Mouse (Mus musculus): ENCODE data around the gene Ctr9. TPM values are rescaled to one million over a fixed set of nuclear protein-coding genes. Genes with fewer than 3 reads are reported as not detected.

The Ctr9 gene
- polyA plus RNA-seq, 1 experiment from 2014 or later = 100 TPM

DNA sequence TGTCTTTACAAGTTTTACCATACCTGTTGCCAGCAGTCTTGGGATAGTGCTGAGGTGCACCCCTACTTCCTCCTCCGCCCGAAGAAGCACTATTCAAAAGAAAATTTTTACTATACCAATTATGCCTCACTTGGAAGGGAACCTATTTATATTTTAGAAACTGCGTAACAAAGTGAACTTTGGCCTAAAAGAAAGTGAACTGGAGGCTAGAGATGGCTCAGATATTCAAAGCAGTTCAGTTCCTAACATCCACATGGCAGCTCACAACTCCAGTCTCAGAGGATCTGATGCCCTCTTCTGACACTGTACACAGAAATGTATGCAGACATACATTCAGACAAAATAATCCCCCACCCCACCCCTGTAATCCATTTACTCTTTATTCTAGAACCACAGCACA is 52.1 kb downstream of the Ctr9 start:
- H3K4me1 ChIP-seq = peaks cover 22% of the 10 kb centered on the region
- H3K9me3 ChIP-seq = no peaks in the 10 kb centered on the region
- 0 out of 2 replicates have a peak overlapping the region, but pooled peaks have one; percentile 100 for H3K27ac ChIP-seq
- H3K4me3 ChIP-seq = peak overlapping the region; percentile 96
- H3K36me3 ChIP-seq = peaks cover 56% of the 10 kb centered on the region
- 88% methylated on average over 3 of the region's 3 CpGs for WGBS
- H3K9ac ChIP-seq = peak overlapping the region; percentile 100
- H3K4me2 ChIP-seq (replicated peaks) = peak overlapping the region; percentile 90
- no peak for ATAC-seq (ENCODE audit: low FRiP score, low read depth)
- H3K27me3 ChIP-seq (replicated peaks) = no peaks in the 10 kb centered on the region

- peak overlapping the region; percentile 100 for H3K27ac ChIP-seq
- peak; percentile 80 for ATAC-seq (ENCODE audit: low FRiP score, low read depth)
- peaks cover 22% of the 10 kb centered on the region for H3K4me1 ChIP-seq
- peak overlapping the region; percentile 90 for H3K4me2 ChIP-seq (replicated peaks)
- no peaks in the 10 kb centered on the region for H3K9me3 ChIP-seq
- peak overlapping the region; percentile 100 for H3K9ac ChIP-seq
- H3K36me3 ChIP-seq = peaks cover 42% of the 10 kb centered on the region
- under 1% methylated on average over 81 of the region's 83 CpGs for WGBS
- peak overlapping the region; percentile 96 for H3K4me3 ChIP-seq
- H3K27me3 ChIP-seq (replicated peaks) = no peaks in the 10 kb centered on the region
Measured at GRCm38 (mm10) chr7:111082043-111082821, 53.5 kb downstream of the Ctr9 start.

GRCm38 (mm10) chr7:111082822-111083732 is 54.3 kb downstream of the Ctr9 start, which contains the start of gene Eif4g2:
Eif4g2 (minus strand) TSS chr7:111083030.
- Histone ChIP-seq H3K9me3 (no peaks in the 10 kb centered on the region), H3K36me3 (peaks cover 34% of the 10 kb centered on the region), H3K4me1 (peaks cover 22% of the 10 kb centered on the region), H3K9ac (peak within 1 kb of the TSS; percentile 100), H3K27me3 (replicated peaks) (no peaks in the 10 kb centered on the region), H3K27ac (peak within 1 kb of the TSS; percentile 100), H3K4me2 (replicated peaks) (peak within 1 kb of the TSS; percentile 90), H3K4me3 (peak within 1 kb of the TSS; percentile 96)
- ATAC-seq (ENCODE audit: low FRiP score, low read depth) = peak; percentile 98
- WGBS = under 1% methylated on average over 70 of the region's 70 CpGs

DNA sequence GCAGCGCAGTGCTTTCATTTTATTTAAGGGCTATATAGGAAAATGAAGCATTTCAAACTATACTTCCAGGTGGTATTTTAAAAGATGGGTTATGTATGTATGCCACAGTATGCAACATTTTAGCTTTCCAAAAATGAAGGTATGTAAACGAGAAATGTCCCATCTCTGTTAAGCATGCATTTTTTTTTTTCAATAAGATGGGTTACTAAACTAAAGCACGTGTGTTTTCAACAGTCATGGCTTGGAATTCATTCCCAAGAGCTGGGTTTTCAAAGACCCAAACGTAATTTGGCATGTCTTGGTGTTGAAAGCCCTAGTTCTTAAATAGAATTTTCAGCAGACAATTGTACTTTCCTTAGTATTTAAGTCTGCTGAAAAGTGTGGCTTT is 55.0 kb downstream of the Ctr9 start:
- H3K4me3 ChIP-seq = peak overlapping the region; percentile 96
- peaks cover 28% of the 10 kb centered on the region for H3K36me3 ChIP-seq
- no peaks in the 10 kb centered on the region for H3K9me3 ChIP-seq
- 13% methylated on average over 4 of the region's 4 CpGs for WGBS
- H3K9ac ChIP-seq = peak overlapping the region; percentile 100
- H3K27me3 ChIP-seq (replicated peaks) = no peaks in the 10 kb centered on the region
- H3K4me2 ChIP-seq (replicated peaks) = peak overlapping the region; percentile 65
- H3K4me1 ChIP-seq = peaks cover 22% of the 10 kb centered on the region
- peak overlapping the region; percentile 100; the same call in 1 of the 2 replicates for H3K27ac ChIP-seq
- no peak for ATAC-seq (ENCODE audit: low FRiP score, low read depth)

GRCm38 (mm10) chr7:111084443-111084842 is 55.7 kb downstream of the Ctr9 start:
- WGBS = 81% methylated on average over 2 of the region's 2 CpGs
- Histone ChIP-seq H3K4me2 (replicated peaks) (no peak overlapping the region), H3K36me3 (peaks cover 20% of the 10 kb centered on the region), H3K9me3 (no peaks in the 10 kb centered on the region), H3K4me1 (peaks cover 19% of the 10 kb centered on the region), H3K4me3 (no peak overlapping the region), H3K27me3 (replicated peaks) (no peaks in the 10 kb centered on the region), H3K9ac (no peak overlapping the region), H3K27ac (no peak overlapping the region)
- no peak for ATAC-seq (ENCODE audit: low FRiP score, low read depth)

- no peak for ATAC-seq (ENCODE audit: low FRiP score, low read depth)
- no peak overlapping the region for H3K9ac ChIP-seq
- no peaks in the 10 kb centered on the region for H3K27me3 ChIP-seq (replicated peaks)
Measured at GRCm38 (mm10) chr7:111085153-111085552, 56.4 kb downstream of the Ctr9 start.

DNA sequence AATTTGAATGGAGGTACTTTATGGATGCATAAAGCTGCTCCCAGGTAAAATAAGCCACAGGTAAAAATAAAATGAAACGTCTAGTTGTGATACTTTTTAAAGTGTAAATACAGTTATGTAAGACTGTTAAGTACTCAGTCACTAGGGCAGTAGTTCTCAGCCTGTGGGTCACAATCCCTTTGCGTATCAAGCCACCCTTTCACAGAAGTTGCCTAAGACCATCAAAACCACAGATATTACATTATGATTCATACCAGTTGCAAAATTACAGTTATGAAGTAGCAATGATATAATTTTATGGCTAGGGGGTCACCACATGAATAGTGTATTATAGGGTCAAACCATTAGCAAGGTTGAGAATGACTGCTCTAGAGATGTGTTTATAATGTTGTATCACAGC is 66.4 kb downstream of the Ctr9 start:
- WGBS = 87% methylated on average over 2 of the region's 2 CpGs
- Histone ChIP-seq H3K9me3 (no peaks in the 10 kb centered on the region), H3K27me3 (replicated peaks) (no peaks in the 10 kb centered on the region), H3K36me3 (no peaks in the 10 kb centered on the region), H3K4me1 (no peaks in the 10 kb centered on the region), H3K4me3 (no peak overlapping the region), H3K4me2 (replicated peaks) (no peak overlapping the region), H3K27ac (no peak overlapping the region), H3K9ac (no peak overlapping the region)
- ATAC-seq (ENCODE audit: low FRiP score, low read depth) = no peak

More at GRCm38 (mm10) chr7:111085153-111085552, 56.4 kb downstream of the Ctr9 start:
- no peak overlapping the region for H3K4me2 ChIP-seq (replicated peaks)
- peaks cover 13% of the 10 kb centered on the region for H3K4me1 ChIP-seq
- H3K36me3 ChIP-seq = peaks cover 13% of the 10 kb centered on the region
- H3K27ac ChIP-seq = no peak overlapping the region
- no peaks in the 10 kb centered on the region for H3K9me3 ChIP-seq
- H3K4me3 ChIP-seq = no peak overlapping the region

DNA sequence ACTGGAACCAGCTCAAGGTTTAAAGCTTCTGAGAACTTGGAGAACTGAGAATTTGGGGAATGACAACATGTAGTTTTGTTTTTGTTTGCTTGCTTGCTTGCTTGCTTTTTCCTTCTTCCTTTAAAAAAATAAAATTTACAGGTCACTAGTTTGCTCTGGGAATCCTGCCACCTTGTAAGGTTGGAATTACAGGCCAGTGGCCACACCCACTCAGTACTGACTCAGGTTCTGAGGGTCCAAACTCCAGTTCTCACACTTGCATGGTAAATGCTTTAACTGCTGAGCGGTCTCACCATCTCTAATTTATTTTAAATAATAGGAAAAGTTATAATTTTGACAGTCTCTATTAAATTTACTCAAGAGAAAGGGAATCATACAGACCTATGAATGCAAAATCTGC is 69.4 kb downstream of the Ctr9 start:
- ATAC-seq (ENCODE audit: low FRiP score, low read depth) = no peak
- Histone ChIP-seq H3K9me3 (no peaks in the 10 kb centered on the region), H3K4me3 (no peak overlapping the region), H3K27me3 (replicated peaks) (no peaks in the 10 kb centered on the region), H3K9ac (no peak overlapping the region), H3K36me3 (no peaks in the 10 kb centered on the region), H3K27ac (no peak overlapping the region), H3K4me2 (replicated peaks) (no peak overlapping the region), H3K4me1 (no peaks in the 10 kb centered on the region)
- 100% methylated on average over 1 of the region's 1 CpGs for WGBS

Other genes with a start within 250 kb of the Ctr9 start
- 29.2 and 30.7 TPM in 2 replicates for gene Rnf141, start 184.5 kb upstream of the Ctr9 start, polyA plus RNA-seq (2016; fragmentation: Nextera tagmentation; extraction: Ambion mirVana)
- gene Lyve1, start 165.7 kb upstream of the Ctr9 start, polyA plus RNA-seq (2016; fragmentation: Nextera tagmentation; extraction: Ambion mirVana) = 4.0 and 4.4 TPM in 2 replicates
- gene Mrvi1, start 46.5 kb upstream of the Ctr9 start, polyA plus RNA-seq (2016; fragmentation: Nextera tagmentation; extraction: Ambion mirVana) = 2.2 and 3.1 TPM in 2 replicates
- gene Eif4g2, start 54.1 kb downstream of the Ctr9 start, polyA plus RNA-seq (2016; fragmentation: Nextera tagmentation; extraction: Ambion mirVana) = 1,399 and 1,519 TPM in 2 replicates

Data from neural tube, embryonic 12.5 days (tissue).